Mouse (Mus musculus) kidney, postnatal 25 days (tissue): ENCODE measurements around the gene Lcmt1.

Experiments used
- DNase-seq, 2 experiments: peaks; one replicate each; pipeline ENCODE4 v3.0.0; 2021; ENCODE audit warnings: mixed read lengths in 2 of 2

Lcmt1 gene

DNA sequence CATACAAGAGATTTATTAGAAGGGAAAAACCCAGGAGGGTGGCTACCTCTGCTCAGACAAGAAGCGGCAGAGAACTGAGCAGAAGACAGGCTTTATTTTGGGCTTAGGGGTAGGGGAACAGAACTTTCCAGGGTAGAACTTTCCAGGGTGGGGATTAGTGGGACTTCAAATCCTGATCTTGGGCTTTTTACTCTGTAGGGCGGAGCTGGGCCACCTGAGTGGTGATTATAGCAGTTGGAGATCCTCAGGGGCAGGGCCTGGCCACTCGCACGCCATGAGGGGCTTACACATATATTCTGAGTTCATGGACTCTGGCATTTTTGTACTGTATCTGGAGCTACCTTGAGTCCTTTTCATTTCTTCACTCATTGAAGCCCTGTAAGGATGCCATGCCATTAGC is 91.7 kb downstream of the Lcmt1 start:
- DNase-seq = no peak

DNA sequence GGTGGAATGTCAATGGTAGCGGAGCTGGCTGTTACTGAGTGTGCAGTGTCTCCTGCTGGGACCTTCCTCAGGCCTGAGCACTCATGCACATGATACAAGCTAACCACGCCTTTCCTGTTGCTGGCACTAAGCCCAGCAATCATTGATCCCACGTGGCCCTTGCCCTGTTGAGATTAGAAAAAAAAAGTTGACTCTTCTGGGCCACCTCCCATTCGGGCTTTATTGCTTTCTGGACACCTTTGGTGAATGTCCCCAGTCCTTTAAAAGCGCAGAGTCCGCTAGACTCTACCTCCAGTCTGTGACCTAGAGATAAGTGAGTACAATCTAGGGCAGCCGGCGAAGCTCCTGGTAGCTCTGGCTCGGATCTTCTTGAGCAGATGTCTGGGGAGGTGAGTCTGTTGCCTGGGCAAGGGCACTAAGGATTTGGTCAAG is 92.5 kb downstream of the Lcmt1 start, which contains the start of gene Aqp8:
Gene Aqp8 (plus strand): TSS at position 222 of the 432 bp plus-strand sequence.
- DNase-seq = peak; percentile 82 to 83

DNA sequence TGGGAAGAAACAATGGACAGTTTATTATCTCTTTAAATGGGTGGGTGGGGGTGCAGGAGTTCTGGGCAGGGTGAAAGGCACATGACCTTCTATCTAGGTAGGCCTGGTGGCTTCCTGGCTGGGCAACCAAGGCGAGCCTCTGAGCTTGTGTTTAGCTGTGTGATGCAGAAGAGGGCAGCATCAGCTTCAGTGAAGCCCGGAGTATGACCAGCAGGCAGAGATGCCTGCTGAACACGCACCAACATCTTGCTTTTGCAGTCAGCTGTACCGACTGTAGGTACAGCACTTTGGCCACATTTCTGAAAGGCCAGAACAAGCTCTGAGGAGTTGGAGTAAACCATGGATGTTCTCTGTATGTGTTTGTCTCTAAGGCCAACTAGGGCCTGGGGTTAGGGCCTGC is 94.0 kb downstream of the Lcmt1 start:
- no peak for DNase-seq

- DNase-seq = peak; percentile 72 to 87
Measured at GRCm38 (mm10) chr7:123465692-123466387, 96.3 kb downstream of the Lcmt1 start.

DNA sequence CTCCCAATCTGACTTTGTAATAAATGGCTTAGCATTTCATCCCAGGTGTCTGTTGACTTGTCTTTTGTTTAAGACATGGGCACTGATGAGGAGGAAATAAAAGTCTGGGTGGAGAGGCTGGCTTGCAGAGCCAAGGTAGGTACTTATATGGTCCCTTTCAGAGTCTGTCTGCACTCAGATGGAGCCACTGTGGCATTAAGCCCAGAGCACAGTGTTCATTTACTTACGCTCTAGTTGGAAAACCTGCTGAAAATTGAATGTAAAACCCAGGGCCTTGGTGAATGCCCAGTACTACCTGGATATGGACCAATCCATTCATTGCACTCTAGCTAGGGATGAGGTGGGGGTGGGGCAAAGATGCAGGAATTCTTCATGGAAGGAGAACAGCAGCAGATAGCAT is 98.4 kb downstream of the Lcmt1 start:
- DNase-seq = no peak
